32 mouse cellular contexts compared by ENCODE assay signal in the genomic region with DNA sequence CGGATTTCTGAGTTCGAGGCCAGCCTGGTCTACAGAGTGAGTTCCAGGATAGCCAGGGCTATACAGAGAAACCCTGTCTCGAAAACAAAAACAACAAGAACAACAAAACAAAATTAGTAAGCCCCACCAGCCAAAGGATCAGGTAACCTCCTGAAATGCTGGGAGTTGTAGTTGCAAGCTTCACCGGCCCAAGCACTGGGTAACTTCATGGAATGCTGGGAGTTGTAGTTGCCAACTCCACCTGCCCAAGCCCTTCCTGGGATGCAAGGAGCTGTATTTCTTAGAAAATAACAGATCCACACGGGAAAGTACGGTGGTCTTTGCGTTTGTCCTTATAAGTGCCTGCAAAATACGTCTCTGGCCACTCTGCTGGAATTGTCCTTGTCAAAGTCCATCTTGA.
DNase-seq lines count a peak whose midpoint lies in the region; ATAC-seq lines count a peak whose summit lies in the region.
"Had no signal": no experiment of that assay in that cellular context is flagged by ENCODE, and none has a peak within 500 bp of the region (broad histone marks: within the 10 kb centered on the region; RNA-seq: fewer than 3 reads in every experiment).

No protein-coding gene starts in this region.

- no peak overlapping the region for H3K27ac ChIP-seq in kidney, embryonic 15.5 days
- H3K27ac ChIP-seq in limb, embryonic 12.5 days: no peak overlapping the region
- no peak overlapping the region for H3K27ac ChIP-seq in hindbrain, embryonic 13.5 days
- H3K27ac ChIP-seq: forebrain, embryonic 10.5 days; forebrain, embryonic 15.5 days; heart, adult 2 months; heart, embryonic 15.5 days; hindbrain, embryonic 14.5 days; kidney, postnatal 0 days; limb, embryonic 15.5 days; liver, embryonic 13.5 days; midbrain, embryonic 13.5 days had no signal

- no peaks in the 10 kb centered on the region; the same call in 1 of the 2 replicates for H3K27me3 ChIP-seq in kidney, embryonic 15.5 days
- peaks cover 17% of the 10 kb centered on the region for H3K27me3 ChIP-seq in limb, embryonic 12.5 days
- H3K27me3 ChIP-seq in hindbrain, embryonic 13.5 days: peaks cover 8% of the 10 kb centered on the region; the same call in 1 of the 2 replicates
- H3K27me3 ChIP-seq: CH12.LX; forebrain, embryonic 15.5 days; limb, embryonic 15.5 days had no signal

- 62% methylated on average over 8 of the region's 8 CpGs for WGBS in kidney, embryonic 15.5 days
- 54% methylated on average over 8 of the region's 8 CpGs for WGBS in limb, embryonic 12.5 days
- 57% methylated on average over 8 of the region's 8 CpGs for WGBS in hindbrain, embryonic 13.5 days

- no peak for DNase-seq in kidney, adult 8-10 months
- DNase-seq in ES-CJ7 (ENCODE audit: low read depth, low spot score): peak; percentile 29
- peak; percentile 65 for DNase-seq in ZHBTc4 (ENCODE audit: low read depth, low spot score)
- DNase-seq in c-Kit-positive CD71-positive TER-119-positive erythroid progenitor cells, embryonic 14.5 days (ENCODE audit: low spot score): no peak
- DNase-seq: adrenal gland, adult 8-10 months; B cell, adult 2 months; cerebellum, adult 8-10 months; cerebellum, postnatal 25 days; gastrocnemius, postnatal 25 days; heart, adult 2 months; heart, postnatal 4 days; layer of hippocampus, adult 9-11 months; liver, embryonic 13.5 days; lung, adult 18-20 months; lung, postnatal 4 days; retina, postnatal 1 day; right cerebral cortex, postnatal 14 days; thymus, postnatal 14 days had no signal

- no peaks in the 10 kb centered on the region for H3K9me3 ChIP-seq in kidney, embryonic 15.5 days (replicated peaks)
- no peaks in the 10 kb centered on the region for H3K9me3 ChIP-seq in limb, embryonic 12.5 days
- no peaks in the 10 kb centered on the region for H3K9me3 ChIP-seq in hindbrain, embryonic 13.5 days
- H3K9me3 ChIP-seq: forebrain, embryonic 10.5 days; forebrain, embryonic 15.5 days; heart, embryonic 15.5 days; limb, embryonic 15.5 days; liver, embryonic 13.5 days; megakaryocyte, embryonic 14.5 days; midbrain, embryonic 13.5 days had no signal

- H3K9ac ChIP-seq in kidney, embryonic 15.5 days: no peak overlapping the region
- H3K9ac ChIP-seq in limb, embryonic 12.5 days (replicated peaks): no peak overlapping the region
- H3K9ac ChIP-seq in hindbrain, embryonic 13.5 days: no peak overlapping the region
- H3K9ac ChIP-seq: forebrain, embryonic 15.5 days; heart, embryonic 15.5 days; hindbrain, embryonic 14.5 days; limb, embryonic 15.5 days; midbrain, embryonic 13.5 days had no signal

- ATAC-seq in kidney, embryonic 15.5 days (replicated peaks; ENCODE audit: low FRiP score): no peak
- ATAC-seq in limb, embryonic 12.5 days (ENCODE audit: insufficient number of reproducible peaks, insufficient read depth, low FRiP score, low TSS enrichment, low read depth): no peak
- no peak for ATAC-seq in hindbrain, embryonic 13.5 days (ENCODE audit: low FRiP score)
- ATAC-seq: forebrain, embryonic 15.5 days; intestine, postnatal 0 days; lung, postnatal 0 days; midbrain, embryonic 13.5 days had no signal

- no peaks in the 10 kb centered on the region for H3K36me3 ChIP-seq in kidney, embryonic 15.5 days
- H3K36me3 ChIP-seq in limb, embryonic 12.5 days: no peaks in the 10 kb centered on the region
- no peaks in the 10 kb centered on the region for H3K36me3 ChIP-seq in hindbrain, embryonic 13.5 days
- H3K36me3 ChIP-seq: forebrain, embryonic 10.5 days; forebrain, embryonic 15.5 days; heart, embryonic 15.5 days; limb, embryonic 15.5 days; liver, embryonic 13.5 days; midbrain, embryonic 13.5 days had no signal

- no peak overlapping the region for H3K4me3 ChIP-seq in kidney, embryonic 15.5 days (replicated peaks)
- H3K4me3 ChIP-seq in limb, embryonic 12.5 days (replicated peaks): no peak overlapping the region
- no peak overlapping the region for H3K4me3 ChIP-seq in hindbrain, embryonic 13.5 days
- H3K4me3 ChIP-seq: forebrain, embryonic 15.5 days; heart, adult 2 months; heart, embryonic 15.5 days; limb, embryonic 15.5 days; liver, embryonic 13.5 days; megakaryocyte, embryonic 14.5 days; midbrain, embryonic 13.5 days had no signal

- peak overlapping the region; percentile 40; the same call in 1 of the 2 replicates for H3K4me2 ChIP-seq in kidney, embryonic 15.5 days
- H3K4me2 ChIP-seq in limb, embryonic 12.5 days: peak overlapping the region; percentile 36; the same call in 1 of the 2 replicates
- no peak overlapping the region for H3K4me2 ChIP-seq in hindbrain, embryonic 13.5 days
- H3K4me2 ChIP-seq: forebrain, embryonic 15.5 days; heart, embryonic 15.5 days; hindbrain, embryonic 14.5 days; liver, embryonic 13.5 days; midbrain, embryonic 13.5 days had no signal

- peaks cover 13% of the 10 kb centered on the region; the same call in 1 of the 2 replicates for H3K4me1 ChIP-seq in kidney, embryonic 15.5 days
- H3K4me1 ChIP-seq in limb, embryonic 12.5 days (replicated peaks): peaks cover 15% of the 10 kb centered on the region; the same call in 1 of the 2 replicates
- peaks cover 8% of the 10 kb centered on the region; the same call in 1 of the 2 replicates for H3K4me1 ChIP-seq in hindbrain, embryonic 13.5 days (replicated peaks)
- H3K4me1 ChIP-seq: megakaryocyte, embryonic 14.5 days had no signal

Comparison
In these comparisons a context has a peak if more than half of its experiments do, and no peak if none do; other contexts are left out.
1. DNase-seq: peak in ES-CJ7 (single experiment) and ZHBTc4 (single experiment); none in kidney, adult 8-10 months (0 of 2) and c-Kit-positive CD71-positive TER-119-positive erythroid progenitor cells, embryonic 14.5 days (single experiment).